Mouse (Mus musculus) limb, embryonic 11.5 days (tissue): Measurements from ENCODE around the gene Gal. TPM values are rescaled to one million over a fixed set of nuclear protein-coding genes. Genes with fewer than 3 reads are reported as not detected.

ENCODE experiments used
- ATAC-seq: fragments of 200-750 bp; cut with Nextera tagmentation; 2 replicates; pipeline ENCODE4 v1.8.0; 2017; ENCODE audit warnings: low read depth; ENCODE audit not compliant: insufficient number of reproducible peaks, low FRiP score, low TSS enrichment
- DNase-seq: peaks from one replicate; pipeline ENCODE4 v3.0.0-alpha.2; 2015; ENCODE audit warnings: low spot score
- H3K27ac ChIP-seq: fragments of 300-500 bp; sonication (generic); replicated peaks from 2 replicates; pipeline ENCODE4 v1.5.1; 2014; ENCODE audit warnings: low read depth, mild to moderate bottlenecking, low read length
- H3K27me3 ChIP-seq: fragments of 300-500 bp; sonication (generic); 2 replicates; pipeline ENCODE4 v1.6.1; 2014; ENCODE audit warnings: mild to moderate bottlenecking, low read length, mixed read lengths; ENCODE audit not compliant: control insufficient read depth, insufficient read depth
- H3K36me3 ChIP-seq: fragments of 300-500 bp; sonication (generic); 2 replicates; pipeline ENCODE4 v1.6.1; 2014; ENCODE audit warnings: mild to moderate bottlenecking, low read length, moderate library complexity, mixed read lengths; ENCODE audit not compliant: control insufficient read depth, insufficient read depth
- H3K4me1 ChIP-seq: fragments of 300-500 bp; sonication (generic); 2 replicates; pipeline ENCODE4 v1.6.1; 2014; ENCODE audit warnings: low read length, mixed read lengths; ENCODE audit not compliant: control insufficient read depth, insufficient read depth
- H3K4me2 ChIP-seq: fragments of 300-500 bp; sonication (generic); 2 replicates; pipeline ENCODE4 v1.6.1; 2014; ENCODE audit warnings: low read depth, mild to moderate bottlenecking, moderate library complexity; ENCODE audit not compliant: severe bottlenecking
- H3K4me3 ChIP-seq: fragments of 300-500 bp; sonication (generic); 2 replicates; pipeline ENCODE4 v1.5.1; 2014; ENCODE audit warnings: low read depth, low read length
- H3K9ac ChIP-seq: fragments of 300-500 bp; sonication (generic); 2 replicates; pipeline ENCODE4 v1.6.1; 2014; ENCODE audit warnings: mild to moderate bottlenecking, low read length
- H3K9me3 ChIP-seq: fragments of 300-500 bp; sonication (generic); 2 replicates; pipeline ENCODE4 v1.6.1; 2016; ENCODE audit warnings: low read length; ENCODE audit not compliant: control insufficient read depth
- WGBS: fragments of 180-500 bp; shearing (Covaris S2); extraction: QIAGEN DNeasy Blood & Tissue Kit; methylation state at CpG from one replicate; pipeline ENCODE4 v1.1.7; 2014; 5-methylcytosine and 5-hydroxymethylcytosine counted together
- polyA plus RNA-seq: library from polyadenylated mRNA; unstranded; fragments of >200 nt; fragmentation: Nextera tagmentation; extraction: Ambion mirVana; gene quantifications from 2 replicates; pipeline ENCODE4 v1.2.1, GENCODE M21; 2014

Gene Gal
- polyA plus RNA-seq, 1 experiment from 2014 or later: 0.84 TPM

- 59% methylated on average over 7 of the region's 7 CpGs for WGBS
- no peak for DNase-seq
- no peak for ATAC-seq
- H3K36me3 ChIP-seq: no peaks in the 10 kb centered on the region
- no peak overlapping the region for H3K27ac ChIP-seq
- H3K4me3 ChIP-seq: no peak overlapping the region
- H3K4me1 ChIP-seq: no peaks in the 10 kb centered on the region
- H3K4me2 ChIP-seq: no peak overlapping the region
- no peaks in the 10 kb centered on the region; the same call in 1 of the 2 replicates for H3K9me3 ChIP-seq
- H3K27me3 ChIP-seq: no peaks in the 10 kb centered on the region
- no peak overlapping the region for H3K9ac ChIP-seq
These were observed 16.7 kb upstream of the Gal start for GRCm38 (mm10) chr19:3431066-3431465.

- 71% methylated on average over 7 of the region's 7 CpGs for WGBS
- DNase-seq (no peak), ATAC-seq (no peak)
- no peak overlapping the region for H3K9ac ChIP-seq
- no peaks in the 10 kb centered on the region for H3K4me1 ChIP-seq
- no peak overlapping the region for H3K4me3 ChIP-seq
- H3K27me3 ChIP-seq: no peaks in the 10 kb centered on the region
- no peaks in the 10 kb centered on the region for H3K36me3 ChIP-seq
- no peak overlapping the region for H3K27ac ChIP-seq
- no peak overlapping the region for H3K4me2 ChIP-seq
- H3K9me3 ChIP-seq: no peaks in the 10 kb centered on the region; the same call in 1 of the 2 replicates
These were observed 14.9 kb upstream of the Gal start for GRCm38 (mm10) chr19:3429156-3429816.

- Histone ChIP-seq H3K9ac (no peak overlapping the region), H3K36me3 (no peaks in the 10 kb centered on the region), H3K9me3 (no peaks in the 10 kb centered on the region; the same call in 1 of the 2 replicates), H3K27me3 (no peaks in the 10 kb centered on the region), H3K4me1 (no peaks in the 10 kb centered on the region), H3K27ac (no peak overlapping the region), H3K4me3 (no peak overlapping the region), H3K4me2 (no peak overlapping the region)
- no peak for DNase-seq
- 70% methylated on average over 15 of the region's 15 CpGs for WGBS
- ATAC-seq: no peak
These were observed 13.9 kb upstream of the Gal start for GRCm38 (mm10) chr19:3428057-3428830.

GRCm38 (mm10) chr19:3424214-3424613 lies 9.9 kb upstream of the Gal start:
- Histone ChIP-seq H3K9ac (no peak overlapping the region), H3K4me3 (no peak overlapping the region), H3K27me3 (no peaks in the 10 kb centered on the region), H3K4me1 (no peaks in the 10 kb centered on the region), H3K36me3 (no peaks in the 10 kb centered on the region), H3K4me2 (no peak overlapping the region), H3K9me3 (no peaks in the 10 kb centered on the region), H3K27ac (no peak overlapping the region)
- no peak for DNase-seq
- 36% methylated on average over 2 of the region's 2 CpGs for WGBS
- ATAC-seq: no peak

GRCm38 (mm10) chr19:3422981-3423380 lies 8.6 kb upstream of the Gal start:
- DNase-seq: no peak
- no peak for ATAC-seq
- 56% methylated on average over 4 of the region's 4 CpGs for WGBS

GRCm38 (mm10) chr19:3422488-3422887 lies 8.1 kb upstream of the Gal start:
- no peak for ATAC-seq

More at GRCm38 (mm10) chr19:3422981-3423380, 8.6 kb upstream of the Gal start:
- no peaks in the 10 kb centered on the region for H3K36me3 ChIP-seq
- no peaks in the 10 kb centered on the region for H3K27me3 ChIP-seq
- H3K9me3 ChIP-seq: no peaks in the 10 kb centered on the region
- H3K27ac ChIP-seq: no peak overlapping the region
- H3K4me2 ChIP-seq: no peak overlapping the region
- H3K4me3 ChIP-seq: no peak overlapping the region
- no peak overlapping the region for H3K9ac ChIP-seq
- no peaks in the 10 kb centered on the region for H3K4me1 ChIP-seq

GRCm38 (mm10) chr19:3419251-3419650 lies 4.9 kb upstream of the Gal start:
- peaks cover 13% of the 10 kb centered on the region for H3K27me3 ChIP-seq
- no peaks in the 10 kb centered on the region for H3K36me3 ChIP-seq
- no peaks in the 10 kb centered on the region for H3K4me1 ChIP-seq
- ATAC-seq: no peak
- no peak overlapping the region for H3K9ac ChIP-seq
- no peak overlapping the region for H3K4me3 ChIP-seq
- H3K9me3 ChIP-seq: no peaks in the 10 kb centered on the region
- no peak for DNase-seq
- WGBS: 68% methylated on average over 5 of the region's 5 CpGs
- no peak overlapping the region for H3K27ac ChIP-seq
- H3K4me2 ChIP-seq: no peak overlapping the region

More at GRCm38 (mm10) chr19:3422488-3422887, 8.1 kb upstream of the Gal start:
- Histone ChIP-seq H3K4me1 (no peaks in the 10 kb centered on the region), H3K4me2 (no peak overlapping the region), H3K4me3 (no peak overlapping the region), H3K27ac (no peak overlapping the region), H3K36me3 (no peaks in the 10 kb centered on the region), H3K27me3 (no peaks in the 10 kb centered on the region), H3K9ac (no peak overlapping the region), H3K9me3 (no peaks in the 10 kb centered on the region)
- WGBS: 73% methylated on average over 6 of the region's 6 CpGs
- DNase-seq: no peak

GRCm38 (mm10) chr19:3405531-3406281 lies 8.6 kb downstream of the Gal start:
- Histone ChIP-seq H3K4me1 (no peaks in the 10 kb centered on the region), H3K36me3 (no peaks in the 10 kb centered on the region), H3K4me2 (no peak overlapping the region), H3K4me3 (no peak overlapping the region), H3K27ac (no peak overlapping the region), H3K27me3 (no peaks in the 10 kb centered on the region), H3K9ac (no peak overlapping the region), H3K9me3 (no peaks in the 10 kb centered on the region)
- 72% methylated on average over 1 of the region's 1 CpGs for WGBS
- DNase-seq (no peak), ATAC-seq (no peak)
